Mouse (Mus musculus) ES-Bruce4 (cell line): ENCODE measurements around the gene Bloc1s5.
"Not testable (repeated sequence)": the region's sequence is repeated elsewhere in the genome, so short reads cannot be mapped to it uniquely, and the experiment has no call there.

Experiments used
- CTCF ChIP-seq: IDR thresholded peaks from one replicate; pipeline ENCODE4 v1.8.1; 2011; ENCODE audit warnings: low read depth, low read length
- EP300 ChIP-seq: IDR thresholded peaks from 2 replicates; pipeline ENCODE4 v1.6.1; 2011; ENCODE audit warnings: low read depth, low read length; ENCODE audit not compliant: insufficient read depth
- POLR2A ChIP-seq: IDR thresholded peaks from one replicate; pipeline ENCODE4 v1.8.1; 2011; ENCODE audit warnings: low read length; ENCODE audit not compliant: insufficient read depth

- not testable (repeated sequence) for TF ChIP-seq EP300, POLR2A, CTCF
These were observed 16.8 kb downstream of the Bloc1s5 start for GRCm38 (mm10) chr13:38618001-38618630.
